Comparison of ENCODE assay signal across 8 mouse cellular contexts in the genomic region with DNA sequence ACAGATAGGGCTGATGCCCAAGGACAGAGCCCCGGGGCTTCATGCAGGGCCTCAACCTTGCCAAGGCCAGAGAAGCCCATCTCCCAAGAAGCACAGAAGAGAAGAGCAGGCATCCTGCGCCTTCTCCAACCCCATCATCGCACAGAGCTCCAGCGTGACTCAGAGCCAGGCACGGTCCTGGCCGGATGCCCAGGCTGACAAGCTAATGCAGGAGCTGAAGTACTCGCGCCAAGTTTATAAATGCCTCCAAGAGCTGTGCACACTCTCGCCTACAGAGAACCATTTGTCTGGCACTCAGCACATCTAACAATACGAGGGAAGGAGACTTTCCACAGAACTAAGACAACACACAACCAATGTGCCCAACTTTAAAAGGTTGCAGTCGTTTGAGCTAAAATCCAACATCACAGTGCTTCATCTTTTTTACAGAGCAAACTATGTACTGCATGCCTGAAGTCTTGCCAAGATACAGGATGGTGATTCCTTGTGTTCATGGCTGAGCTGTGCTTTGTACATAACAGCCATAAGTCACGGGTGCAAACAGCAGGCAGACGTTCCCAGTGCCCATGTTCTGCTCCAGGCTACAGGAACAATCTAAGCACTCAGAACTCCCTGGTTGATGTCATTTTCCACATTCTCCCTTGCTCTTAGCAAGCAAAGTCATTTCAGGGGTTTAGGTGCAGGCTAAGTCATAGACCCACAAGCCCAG. TPM values are rescaled to one million over a fixed set of nuclear protein-coding genes. Genes with fewer than 3 reads are reported as not detected.
DNase-seq lines count a peak whose midpoint lies in the region; ATAC-seq and TF ChIP-seq lines count a peak whose summit lies in the region.

No protein-coding gene starts in this region.

- whole genome bisulfite sequencing in hindbrain, embryonic 16.5 days, result 39% methylated on average over 13 of the region's 13 CpGs

- no peaks in the 10 kb centered on the region for H3K9me3 ChIP-seq in G1E (replicated peaks)
- H3K9me3 ChIP-seq in hindbrain, embryonic 16.5 days (ENCODE audit: control insufficient read depth, low read length), result no peaks in the 10 kb centered on the region

- H3K36me3 ChIP-seq in G1E (replicated peaks), result peaks cover under 1% of the 10 kb centered on the region
- H3K36me3 ChIP-seq in hindbrain, embryonic 16.5 days (ENCODE audit: control insufficient read depth, insufficient read depth, low read length), result no peaks in the 10 kb centered on the region

- H3K4me2 ChIP-seq in hindbrain, embryonic 16.5 days (ENCODE audit: low read length), result no peak overlapping the region

- peak; percentile 27 for DNase-seq in G1E (ENCODE audit: low spot score)
- peak; percentile 96 to 98 for DNase-seq in frontal cortex, postnatal 36 days (ENCODE audit: low spot score in 2 of 2)
- DNase-seq in layer of hippocampus, postnatal 36 days, result peak; percentile 92 to 94
- DNase-seq in lung, postnatal 36 days, result peak; percentile 96
- peak; percentile 29 to 32 for DNase-seq in spleen, postnatal 14 days (ENCODE audit: low spot score in 2 of 2)
- no peak for DNase-seq in embryo, embryonic 10.5 days (ENCODE audit: low spot score)

- H3K9ac ChIP-seq in hindbrain, embryonic 16.5 days (ENCODE audit: low read depth, low read length), result no peak overlapping the region; the same call in 1 of the 2 replicates

- H3K4me3 ChIP-seq in G1E (ENCODE audit: low read depth, low read length), result no peak overlapping the region
- no peak overlapping the region for H3K4me3 ChIP-seq in hindbrain, embryonic 16.5 days (ENCODE audit: low read length)

- TF ChIP-seq CTCF in G1E (IDR thresholded peaks at IDR 0.05; ENCODE audit: low read depth, low read length), result no peak

- peaks cover 53% of the 10 kb centered on the region for H3K4me1 ChIP-seq in G1E (ENCODE audit: insufficient read depth, low read depth, low read length)
- H3K4me1 ChIP-seq in hindbrain, embryonic 16.5 days (ENCODE audit: control insufficient read depth, insufficient read depth, low read depth, low read length), result peaks cover 24% of the 10 kb centered on the region

- peak overlapping the region; percentile 57 for H3K27ac ChIP-seq in hindbrain, embryonic 16.5 days (ENCODE audit: low read depth, low read length)

- ATAC-seq in G1E (ENCODE audit: extremely low read depth, insufficient number of reproducible peaks, low FRiP score, poor library complexity, severe bottlenecking), result no peak
- peak; percentile 79 for ATAC-seq in cerebellum, adult (ENCODE audit: insufficient number of reproducible peaks, low FRiP score, low TSS enrichment)
- peak; percentile 95 for ATAC-seq in hindbrain, embryonic 16.5 days

- no peaks in the 10 kb centered on the region for H3K27me3 ChIP-seq in G1E (ENCODE audit: insufficient read depth, low read length)
- H3K27me3 ChIP-seq in hindbrain, embryonic 16.5 days (replicated peaks; ENCODE audit: control insufficient read depth, insufficient read depth, low read length), result no peaks in the 10 kb centered on the region

RNA-seq across cellular contexts. Expression of a gene that starts 35.1 kb away (rescaled TPM):
- total RNA-seq in G1E (2014; fragmentation: Nextera tagmentation) (22.7 and 29.9 TPM in 2 replicates), G1E (2017) (25.6 and 28.9 TPM in 2 replicates)
- polyA plus RNA-seq in G1E (2012), result 56.6 and 63.8 TPM in 2 replicates
- polyA plus RNA-seq in hindbrain, embryonic 16.5 days (2015; fragmentation: Nextera tagmentation; extraction: Ambion mirVana), result 7.9 and 14.0 TPM in 2 replicates
- 1 to 10 TPM; 5.3 to 7.3 TPM for total RNA-seq in layer of hippocampus, postnatal 36 days (2021)
